Mouse (Mus musculus) hindbrain, embryonic 14.5 days (tissue): ENCODE measurements around the gene Myo1e. TPM values are rescaled to one million over a fixed set of nuclear protein-coding genes. Genes with fewer than 3 reads are reported as not detected.

ENCODE experiments used
- ATAC-seq: fragments of 200-750 bp; cut with Nextera tagmentation; 2 replicates; pipeline ENCODE4 v1.8.0; 2017; ENCODE audit warnings: moderate number of reproducible peaks, mild to moderate bottlenecking, moderate TSS enrichment, moderate library complexity; ENCODE audit not compliant: low FRiP score
- DNase-seq: peaks from one replicate; pipeline ENCODE4 v3.0.0-alpha.2; 2015; ENCODE audit warnings: low spot score
- H3K27ac ChIP-seq: fragments of 300-500 bp; sonication (generic); 2 replicates; pipeline ENCODE4 v1.5.1; 2014; ENCODE audit warnings: mild to moderate bottlenecking, moderate library complexity
- H3K27me3 ChIP-seq: fragments of 300-500 bp; sonication (generic); 2 replicates; pipeline ENCODE4 v1.6.1; 2014; ENCODE audit warnings: mild to moderate bottlenecking, low read length, mixed read lengths; ENCODE audit not compliant: control insufficient read depth, insufficient read depth
- H3K36me3 ChIP-seq: fragments of 300-500 bp; sonication (generic); replicated peaks from 2 replicates; pipeline ENCODE4 v1.6.1; 2014; ENCODE audit not compliant: control insufficient read depth, insufficient read depth
- H3K4me1 ChIP-seq: fragments of 300-500 bp; sonication (generic); replicated peaks from 2 replicates; pipeline ENCODE4 v1.6.1; 2014; ENCODE audit warnings: antibody characterized with exemption, low read length, mixed read lengths; ENCODE audit not compliant: control insufficient read depth, insufficient read depth
- H3K4me2 ChIP-seq: fragments of 300-500 bp; sonication (generic); replicated peaks from 2 replicates; pipeline ENCODE4 v1.6.1; 2014; ENCODE audit warnings: mild to moderate bottlenecking, moderate library complexity
- H3K4me3 ChIP-seq: fragments of 300-500 bp; sonication (generic); replicated peaks from 2 replicates; pipeline ENCODE4 v1.5.1; 2014; ENCODE audit warnings: mild to moderate bottlenecking, low read length
- H3K9ac ChIP-seq: fragments of 300-500 bp; sonication (generic); 2 replicates; pipeline ENCODE4 v1.6.1; 2014
- H3K9me3 ChIP-seq: fragments of 300-500 bp; sonication (generic); 2 replicates; pipeline ENCODE4 v1.6.1; 2016; ENCODE audit warnings: low read length; ENCODE audit not compliant: control insufficient read depth
- WGBS: fragments of 180-500 bp; shearing (Covaris S2); extraction: QIAGEN DNeasy Blood & Tissue Kit; methylation state at CpG from one replicate; pipeline ENCODE4 v1.1.7; 2014; 5-methylcytosine and 5-hydroxymethylcytosine counted together
- polyA plus RNA-seq: library from polyadenylated mRNA; unstranded; fragments of >200 nt; fragmentation: Nextera tagmentation; extraction: Ambion mirVana; gene quantifications from 2 replicates; pipeline ENCODE4 v1.2.1, GENCODE M21; 2014

Gene Myo1e
- polyA plus RNA-seq, 1 experiment from 2014 or later = 7.9 TPM

GRCm38 (mm10) chr9:70349274-70349673, 142.1 kb downstream of the Myo1e start:
- ATAC-seq = no peak
- Histone ChIP-seq H3K4me2 (no peak overlapping the region), H3K27me3 (no peaks in the 10 kb centered on the region)

GRCm38 (mm10) chr9:70351570-70352277, 144.6 kb downstream of the Myo1e start:
- H3K4me2 ChIP-seq = no peak overlapping the region
- H3K4me3 ChIP-seq = no peak overlapping the region
- DNase-seq (no peak), ATAC-seq (0 out of 2 replicates have a peak, but pooled peaks have one; percentile 51)
- no peaks in the 10 kb centered on the region for H3K9me3 ChIP-seq
- WGBS = 36% methylated on average over 8 of the region's 8 CpGs
- peak overlapping the region; percentile 20; the same call in 1 of the 2 replicates for H3K27ac ChIP-seq
- H3K36me3 ChIP-seq = peaks cover 5% of the 10 kb centered on the region; the same call in 1 of the 2 replicates
- no peaks in the 10 kb centered on the region for H3K4me1 ChIP-seq
- H3K9ac ChIP-seq = no peak overlapping the region
- no peaks in the 10 kb centered on the region for H3K27me3 ChIP-seq

More at GRCm38 (mm10) chr9:70349274-70349673, 142.1 kb downstream of the Myo1e start:
- DNase-seq = no peak
- Histone ChIP-seq H3K27ac (no peak overlapping the region), H3K4me1 (no peaks in the 10 kb centered on the region), H3K36me3 (peaks cover 5% of the 10 kb centered on the region; the same call in 1 of the 2 replicates), H3K4me3 (no peak overlapping the region), H3K9ac (no peak overlapping the region), H3K9me3 (no peaks in the 10 kb centered on the region)
- 94% methylated on average over 2 of the region's 2 CpGs for WGBS

GRCm38 (mm10) chr9:70356254-70356653, 149.1 kb downstream of the Myo1e start:
- ATAC-seq = no peak
- Histone ChIP-seq H3K27me3 (no peaks in the 10 kb centered on the region), H3K9ac (no peak overlapping the region), H3K4me3 (no peak overlapping the region), H3K9me3 (peaks cover 5% of the 10 kb centered on the region; the same call in 1 of the 2 replicates), H3K4me1 (no peaks in the 10 kb centered on the region), H3K4me2 (no peak overlapping the region), H3K36me3 (0 out of 2 replicates have a peak, but pooled peaks cover 5% of the 10 kb centered on the region), H3K27ac (no peak overlapping the region)
- DNase-seq = no peak
- WGBS = 63% methylated on average over 8 of the region's 8 CpGs

- Histone ChIP-seq H3K4me2 (no peak overlapping the region), H3K27ac (no peak overlapping the region), H3K4me3 (no peak overlapping the region), H3K4me1 (no peaks in the 10 kb centered on the region), H3K27me3 (no peaks in the 10 kb centered on the region), H3K9ac (no peak overlapping the region), H3K36me3 (no peaks in the 10 kb centered on the region; the same call in 1 of the 2 replicates), H3K9me3 (peaks cover 5% of the 10 kb centered on the region; the same call in 1 of the 2 replicates)
- 96% methylated on average over 2 of the region's 2 CpGs for WGBS
- no peak for DNase-seq
- ATAC-seq = no peak
Measured at GRCm38 (mm10) chr9:70359402-70360131, 152.4 kb downstream of the Myo1e start.

- 89% methylated on average over 8 of the region's 8 CpGs for WGBS
- ATAC-seq = no peak
Measured at GRCm38 (mm10) chr9:70364741-70365140, 157.6 kb downstream of the Myo1e start.

GRCm38 (mm10) chr9:70365915-70366314, 158.8 kb downstream of the Myo1e start:
- Histone ChIP-seq H3K4me2 (no peak overlapping the region), H3K4me1 (no peaks in the 10 kb centered on the region), H3K36me3 (peaks cover 11% of the 10 kb centered on the region; the same call in 1 of the 2 replicates), H3K27ac (no peak overlapping the region), H3K9ac (no peak overlapping the region), H3K4me3 (no peak overlapping the region), H3K9me3 (no peaks in the 10 kb centered on the region), H3K27me3 (no peaks in the 10 kb centered on the region)
- 89% methylated on average over 2 of the region's 2 CpGs for WGBS
- no peak for ATAC-seq
- no peak for DNase-seq

More at GRCm38 (mm10) chr9:70364741-70365140, 157.6 kb downstream of the Myo1e start:
- no peak for DNase-seq
- peaks cover 8% of the 10 kb centered on the region; the same call in 1 of the 2 replicates for H3K36me3 ChIP-seq
- H3K9me3 ChIP-seq = no peaks in the 10 kb centered on the region
- no peak overlapping the region for H3K9ac ChIP-seq
- H3K27me3 ChIP-seq = no peaks in the 10 kb centered on the region
- H3K4me1 ChIP-seq = no peaks in the 10 kb centered on the region
- no peak overlapping the region for H3K27ac ChIP-seq
- H3K4me2 ChIP-seq = no peak overlapping the region
- no peak overlapping the region for H3K4me3 ChIP-seq

- Histone ChIP-seq H3K4me3 (no peak overlapping the region), H3K27ac (no peak overlapping the region), H3K9ac (no peak overlapping the region), H3K4me1 (no peaks in the 10 kb centered on the region), H3K4me2 (no peak overlapping the region), H3K9me3 (no peaks in the 10 kb centered on the region), H3K27me3 (no peaks in the 10 kb centered on the region), H3K36me3 (peaks cover 11% of the 10 kb centered on the region; the same call in 1 of the 2 replicates)
- DNase-seq (no peak), ATAC-seq (no peak)
- 92% methylated on average over 6 of the region's 6 CpGs for WGBS
Measured at GRCm38 (mm10) chr9:70366898-70367297, 159.7 kb downstream of the Myo1e start.

GRCm38 (mm10) chr9:70371638-70372037, 164.5 kb downstream of the Myo1e start:
- H3K9ac ChIP-seq = no peak overlapping the region
- no peak overlapping the region for H3K4me2 ChIP-seq
- no peaks in the 10 kb centered on the region for H3K27me3 ChIP-seq
- no peaks in the 10 kb centered on the region for H3K4me1 ChIP-seq
- DNase-seq (no peak), ATAC-seq (no peak)
- no peak overlapping the region for H3K4me3 ChIP-seq
- H3K27ac ChIP-seq = no peak overlapping the region
- 0 out of 2 replicates have a peak, but pooled peaks cover 11% of the 10 kb centered on the region for H3K36me3 ChIP-seq
- no peaks in the 10 kb centered on the region for H3K9me3 ChIP-seq
- WGBS = 71% methylated on average over 5 of the region's 5 CpGs
